ENCODE assay signal across 8 mouse cellular contexts in genomic region chr10:25198575-25198974, GRCm38 (mm10).
DNase-seq lines count a peak whose midpoint lies in the region; ATAC-seq lines count a peak whose summit lies in the region.

No protein-coding gene starts in this region.

- H3K4me2 ChIP-seq in hindbrain, embryonic 13.5 days: peak overlapping the region; percentile 76
- H3K4me2 ChIP-seq in hindbrain, embryonic 11.5 days (replicated peaks; ENCODE audit: low read depth, low read length): no peak overlapping the region

- WGBS in hindbrain, embryonic 13.5 days: 84% methylated on average over 12 of the region's 12 CpGs
- WGBS in hindbrain, embryonic 11.5 days: 75% methylated on average over 12 of the region's 12 CpGs

- H3K9me3 ChIP-seq in hindbrain, embryonic 13.5 days: no peaks in the 10 kb centered on the region
- no peaks in the 10 kb centered on the region for H3K9me3 ChIP-seq in hindbrain, embryonic 11.5 days (ENCODE audit: control insufficient read depth, low read length)

- H3K4me1 ChIP-seq in hindbrain, embryonic 13.5 days (replicated peaks): peaks cover 15% of the 10 kb centered on the region
- H3K4me1 ChIP-seq in hindbrain, embryonic 11.5 days (replicated peaks; ENCODE audit: control insufficient read depth, insufficient read depth, low read length): no peaks in the 10 kb centered on the region

- no peak overlapping the region for H3K27ac ChIP-seq in hindbrain, embryonic 13.5 days
- no peak overlapping the region for H3K27ac ChIP-seq in hindbrain, embryonic 11.5 days (ENCODE audit: low read depth, low read length)

- no peaks in the 10 kb centered on the region for H3K36me3 ChIP-seq in hindbrain, embryonic 13.5 days
- no peaks in the 10 kb centered on the region for H3K36me3 ChIP-seq in hindbrain, embryonic 11.5 days (ENCODE audit: control insufficient read depth, insufficient read depth, low read length)

- DNase-seq in hindbrain, embryonic 11.5 days (ENCODE audit: low spot score): no peak
- peak; percentile 2 to 17 for DNase-seq in B cell, adult 2 months
- DNase-seq in induced T-regulatory cell, adult 2 months (ENCODE audit: low read depth): peak; percentile 63
- DNase-seq in urinary bladder, adult 18-20 months (ENCODE audit: low spot score in 2 of 2): no peak
- DNase-seq in left cerebral cortex, postnatal 14 days (ENCODE audit: low spot score in 2 of 2): no peak
- DNase-seq in adipocyte (ENCODE audit: low spot score): no peak

- H3K4me3 ChIP-seq in hindbrain, embryonic 13.5 days: peak overlapping the region; percentile 54
- no peak overlapping the region for H3K4me3 ChIP-seq in hindbrain, embryonic 11.5 days (ENCODE audit: low read depth, low read length)

- ATAC-seq in hindbrain, embryonic 13.5 days (ENCODE audit: low FRiP score): no peak
- no peak for ATAC-seq in hindbrain, embryonic 11.5 days (ENCODE audit: low FRiP score)
- ATAC-seq in activated CD4-positive, CD25-positive, alpha-beta regulatory T cell, adult 4 months: peak; percentile 9

- H3K27me3 ChIP-seq in hindbrain, embryonic 13.5 days: no peaks in the 10 kb centered on the region
- no peaks in the 10 kb centered on the region for H3K27me3 ChIP-seq in hindbrain, embryonic 11.5 days (ENCODE audit: control insufficient read depth, insufficient read depth, low read length)

- no peak overlapping the region for H3K9ac ChIP-seq in hindbrain, embryonic 13.5 days
- H3K9ac ChIP-seq in hindbrain, embryonic 11.5 days (ENCODE audit: low read depth, low read length): no peak overlapping the region

- intact Hi-C loops in left cerebral cortex, postnatal 14 days (cut with DNase I): no loop called here

Comparison
In these comparisons a context has a peak if more than half of its experiments do, and no peak if none do; other contexts are left out.
1. DNase-seq: peak in B cell, adult 2 months (2 of 2) and induced T-regulatory cell, adult 2 months (single experiment); none in hindbrain, embryonic 11.5 days (single experiment), urinary bladder, adult 18-20 months (0 of 2), left cerebral cortex, postnatal 14 days (0 of 2) and adipocyte (single experiment).